Mouse (Mus musculus) intestine, embryonic 16.5 days (tissue): ENCODE results near the gene Snrpd2. TPM values are rescaled to one million over a fixed set of nuclear protein-coding genes. Genes with fewer than 3 reads are reported as not detected.
A peak's percentile ranks its signal among the peaks of the same experiment; 100 is the strongest.

ENCODE experiments used
- ATAC-seq: fragments of 200-750 bp; cut with Nextera tagmentation; 2 replicates; pipeline ENCODE4 v1.8.0; 2017; ENCODE audit warnings: moderate TSS enrichment, moderate library complexity
- H3K27ac ChIP-seq: fragments of 300-500 bp; sonication (generic); 2 replicates; pipeline ENCODE4 v1.5.1; 2014; ENCODE audit warnings: mild to moderate bottlenecking, low read length
- H3K27me3 ChIP-seq: fragments of 300-500 bp; sonication (generic); replicated peaks from 2 replicates; pipeline ENCODE4 v1.6.1; 2014; ENCODE audit warnings: low read length, control low read depth, mixed read lengths; ENCODE audit not compliant: control insufficient read depth, insufficient read depth
- H3K36me3 ChIP-seq: fragments of 300-500 bp; sonication (generic); 2 replicates; pipeline ENCODE4 v1.6.1; 2014; ENCODE audit warnings: low read length, control low read depth; ENCODE audit not compliant: control insufficient read depth, insufficient read depth
- H3K4me1 ChIP-seq: fragments of 300-500 bp; sonication (generic); 2 replicates; pipeline ENCODE4 v1.6.1; 2014; ENCODE audit warnings: low read length, control low read depth, mixed read lengths; ENCODE audit not compliant: control insufficient read depth, insufficient read depth
- H3K4me2 ChIP-seq: fragments of 300-500 bp; sonication (generic); 2 replicates; pipeline ENCODE4 v1.6.1; 2014; ENCODE audit warnings: low read depth, low read length, control low read depth
- H3K4me3 ChIP-seq: fragments of 300-500 bp; sonication (generic); 2 replicates; pipeline ENCODE4 v1.5.1; 2014; ENCODE audit warnings: mild to moderate bottlenecking, low read length
- H3K9ac ChIP-seq: fragments of 300-500 bp; sonication (generic); 2 replicates; pipeline ENCODE4 v1.6.1; 2014; ENCODE audit warnings: low read depth, low read length
- H3K9me3 ChIP-seq: fragments of 300-500 bp; sonication (generic); 2 replicates; pipeline ENCODE4 v1.6.1; 2016; ENCODE audit warnings: low read length, control low read depth; ENCODE audit not compliant: control insufficient read depth
- WGBS: fragments of 180-500 bp; shearing (Covaris S2); extraction: QIAGEN DNeasy Blood & Tissue Kit; methylation state at CpG from one replicate; pipeline ENCODE4 v1.1.7; 2014; 5-methylcytosine and 5-hydroxymethylcytosine counted together
- polyA plus RNA-seq: library from polyadenylated mRNA; unstranded; fragments of >200 nt; fragmentation: Nextera tagmentation; extraction: Ambion mirVana; gene quantifications from 2 replicates; pipeline ENCODE4 v1.2.1, GENCODE M21; 2015

Gene Snrpd2
- polyA plus RNA-seq, 1 experiment from 2014 or later = 132 TPM

DNA sequence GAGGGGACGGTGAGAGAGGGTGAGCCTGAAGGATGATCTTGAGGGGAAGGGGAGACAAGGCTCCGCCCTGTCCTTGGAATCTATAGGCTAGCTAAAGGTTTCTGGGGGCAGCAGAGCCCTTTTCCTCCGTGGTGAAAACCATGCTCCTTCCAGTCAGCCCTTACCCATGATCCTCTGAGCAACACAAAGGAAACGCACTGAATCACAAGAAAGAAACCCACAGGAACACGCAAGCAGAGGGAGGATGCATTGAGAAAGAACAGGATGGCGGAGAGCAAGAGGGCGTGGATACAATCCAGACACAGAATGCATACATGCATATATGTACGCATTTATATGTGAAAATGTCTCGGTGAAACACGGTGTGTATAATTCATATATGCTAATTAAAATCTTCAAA is 20.0 kb downstream of the Snrpd2 start:
- Histone ChIP-seq H3K4me3 (no peak overlapping the region), H3K9ac (no peak overlapping the region), H3K4me1 (peaks cover 28% of the 10 kb centered on the region), H3K27me3 (no peaks in the 10 kb centered on the region), H3K36me3 (no peaks in the 10 kb centered on the region), H3K4me2 (no peak overlapping the region), H3K9me3 (peaks cover 6% of the 10 kb centered on the region; the same call in 1 of the 2 replicates), H3K27ac (peak overlapping the region; percentile 73)
- ATAC-seq = no peak
- WGBS = 56% methylated on average over 10 of the region's 10 CpGs

DNA sequence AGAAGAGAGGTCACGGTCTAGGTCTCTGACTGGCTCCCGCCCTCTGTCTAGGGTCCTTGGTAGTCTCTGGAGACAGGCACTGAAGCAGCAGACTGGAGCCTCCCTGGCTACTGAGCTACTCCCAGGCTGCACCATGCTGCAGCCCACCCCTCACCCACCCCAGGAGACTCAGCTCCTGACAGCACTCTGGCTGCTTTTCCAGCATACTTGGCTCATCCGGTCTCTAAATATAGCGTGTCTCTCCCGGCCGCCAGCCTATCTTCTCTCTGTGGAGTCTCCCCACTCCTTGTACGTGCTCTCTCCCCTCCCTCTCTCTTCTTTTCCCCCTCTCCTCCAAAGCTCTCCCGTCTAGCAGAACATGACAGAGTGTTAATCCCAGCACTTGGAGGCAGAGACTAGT is 20.6 kb downstream of the Snrpd2 start:
- 43% methylated on average over 8 of the region's 8 CpGs for WGBS
- Histone ChIP-seq H3K4me2 (no peak overlapping the region), H3K4me1 (peaks cover 21% of the 10 kb centered on the region), H3K36me3 (no peaks in the 10 kb centered on the region), H3K9me3 (peaks cover 6% of the 10 kb centered on the region; the same call in 1 of the 2 replicates), H3K9ac (no peak overlapping the region), H3K4me3 (no peak overlapping the region), H3K27me3 (no peaks in the 10 kb centered on the region), H3K27ac (peak overlapping the region; percentile 73)
- peak; percentile 53 for ATAC-seq

- 49% methylated on average over 8 of the region's 8 CpGs for WGBS
- peaks cover 13% of the 10 kb centered on the region for H3K4me1 ChIP-seq
- H3K27me3 ChIP-seq = peaks cover 16% of the 10 kb centered on the region
- no peak overlapping the region for H3K4me2 ChIP-seq
- no peak overlapping the region; the same call in 1 of the 2 replicates for H3K27ac ChIP-seq
- no peak overlapping the region for H3K4me3 ChIP-seq
- H3K9ac ChIP-seq = no peak overlapping the region
- H3K9me3 ChIP-seq = peaks cover 6% of the 10 kb centered on the region; the same call in 1 of the 2 replicates
- H3K36me3 ChIP-seq = no peaks in the 10 kb centered on the region
- ATAC-seq = no peak
Observed at GRCm38 (mm10) chr7:19171831-19172230, 22.3 kb downstream of the Snrpd2 start.

GRCm38 (mm10) chr7:19172874-19173273 is 23.4 kb downstream of the Snrpd2 start:
- WGBS = 3% methylated on average over 17 of the region's 17 CpGs
- ATAC-seq = peak; percentile 43

DNA sequence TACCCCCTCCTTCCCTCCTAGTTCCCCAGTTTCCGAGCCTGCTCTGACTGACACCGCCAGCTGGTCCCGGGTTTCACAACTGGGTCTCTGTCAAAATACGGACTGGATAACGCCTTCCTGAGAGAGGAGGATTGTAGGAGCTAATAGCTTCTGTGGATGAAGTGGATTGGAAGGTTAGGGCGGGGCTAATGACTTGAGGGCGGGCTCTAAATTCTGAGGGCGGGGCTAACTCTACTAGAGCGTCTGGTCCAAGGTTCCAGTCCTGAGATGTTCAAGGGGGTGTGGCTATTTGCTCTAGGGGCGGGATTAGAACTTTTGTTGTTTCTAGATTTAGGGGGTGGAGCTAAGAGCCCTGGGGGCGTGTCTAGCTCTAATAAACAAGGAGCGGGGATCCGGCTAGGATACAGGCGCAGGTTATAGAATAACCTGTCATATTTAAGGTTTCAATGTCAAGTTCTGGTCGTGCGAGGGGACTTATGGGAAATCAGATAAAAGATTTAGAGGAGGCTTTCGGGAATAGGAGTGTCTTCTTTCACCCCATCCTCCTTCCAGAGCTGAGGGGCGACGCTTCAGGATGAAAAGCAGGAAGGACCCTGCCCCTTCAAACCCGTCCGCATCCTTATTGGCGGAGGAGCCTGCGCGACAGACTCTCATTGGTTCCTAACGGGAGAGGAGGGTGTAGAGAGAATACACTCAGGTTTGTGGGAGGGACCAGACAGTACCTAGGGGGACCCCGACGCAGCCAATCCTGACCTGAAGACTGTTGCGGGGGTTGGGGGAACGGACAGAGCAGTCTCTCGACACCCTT is 26.4 kb downstream of the Snrpd2 start, which contains the start of gene Eml2:
Gene Eml2 (plus strand): TSS at position 714 of the 808 bp plus-strand sequence.
- Histone ChIP-seq H3K4me3 (peak within 1 kb of the TSS; percentile 24), H3K36me3 (no peaks in the 10 kb centered on the region), H3K27ac (no peak within 1 kb of the TSS), H3K27me3 (peaks cover 50% of the 10 kb centered on the region), H3K4me1 (peaks cover 25% of the 10 kb centered on the region), H3K9me3 (no peaks in the 10 kb centered on the region), H3K9ac (0 out of 2 replicates have a peak within 1 kb of the TSS, but pooled peaks have one; percentile 48), H3K4me2 (peak within 1 kb of the TSS; percentile 12; the same call in 1 of the 2 replicates)
- ATAC-seq = peak; percentile 45
- 2% methylated on average over 30 of the region's 30 CpGs for WGBS

More at GRCm38 (mm10) chr7:19172874-19173273, 23.4 kb downstream of the Snrpd2 start:
- Histone ChIP-seq H3K27ac (no peak overlapping the region), H3K4me3 (peak overlapping the region; percentile 38), H3K27me3 (peaks cover 26% of the 10 kb centered on the region), H3K9ac (peak overlapping the region; percentile 58), H3K9me3 (no peaks in the 10 kb centered on the region), H3K4me1 (peaks cover 13% of the 10 kb centered on the region), H3K36me3 (no peaks in the 10 kb centered on the region), H3K4me2 (peak overlapping the region; percentile 50)

DNA sequence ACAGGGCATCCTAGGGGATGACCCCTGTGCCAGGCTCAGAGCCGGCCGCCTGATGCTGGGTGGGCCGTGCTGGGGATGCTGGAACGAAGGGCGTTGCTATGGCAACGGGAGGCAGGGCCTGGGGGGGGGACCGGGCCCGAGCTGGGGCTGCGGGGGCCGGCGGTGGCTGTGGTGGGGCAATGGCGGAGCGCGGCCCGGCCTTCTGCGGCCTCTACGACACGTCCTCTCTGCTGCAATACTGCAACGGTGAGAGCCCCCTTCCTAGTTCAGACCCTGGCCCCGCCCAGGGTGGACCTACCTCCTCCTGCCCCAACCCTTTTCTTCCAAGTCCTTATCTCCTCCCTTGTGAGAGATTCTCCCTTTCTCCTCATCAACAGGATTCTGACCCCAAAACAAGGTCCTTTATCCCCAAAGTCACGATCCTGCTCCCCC is 27.0 kb downstream of the Snrpd2 start:
- Histone ChIP-seq H3K4me2 (peak overlapping the region; percentile 12; the same call in 1 of the 2 replicates), H3K4me1 (peaks cover 29% of the 10 kb centered on the region), H3K9me3 (no peaks in the 10 kb centered on the region), H3K27ac (no peak overlapping the region), H3K4me3 (peak overlapping the region; percentile 24), H3K27me3 (peaks cover 50% of the 10 kb centered on the region), H3K36me3 (no peaks in the 10 kb centered on the region), H3K9ac (0 out of 2 replicates have a peak overlapping the region, but pooled peaks have one; percentile 48)
- ATAC-seq = no peak
- WGBS = 8% methylated on average over 21 of the region's 21 CpGs

DNA sequence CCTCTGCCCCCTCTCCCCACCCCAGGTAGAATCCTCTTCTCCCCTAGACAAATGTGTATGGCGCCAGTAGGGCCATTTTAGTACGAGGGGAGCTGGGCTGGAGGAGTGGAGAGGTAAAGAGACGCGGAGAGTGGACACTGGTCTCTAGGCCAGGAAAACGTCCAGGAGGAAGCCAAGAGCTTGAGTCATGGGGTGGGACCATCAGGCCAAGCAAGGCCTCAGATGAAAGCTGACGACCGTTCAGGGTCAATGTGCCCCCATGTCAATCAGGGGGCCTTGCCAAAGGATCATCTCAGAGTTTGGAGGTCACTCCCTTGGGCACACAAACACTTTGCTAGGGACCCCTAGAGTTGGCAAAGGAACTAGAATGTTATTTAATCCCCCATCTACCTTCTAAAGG is 27.7 kb downstream of the Snrpd2 start:
- Histone ChIP-seq H3K27ac (no peak overlapping the region), H3K27me3 (peaks cover 50% of the 10 kb centered on the region), H3K4me3 (no peak overlapping the region), H3K9me3 (no peaks in the 10 kb centered on the region), H3K36me3 (no peaks in the 10 kb centered on the region), H3K4me2 (no peak overlapping the region), H3K9ac (no peak overlapping the region), H3K4me1 (peaks cover 29% of the 10 kb centered on the region)
- no peak for ATAC-seq
- WGBS = 73% methylated on average over 7 of the region's 7 CpGs

DNA sequence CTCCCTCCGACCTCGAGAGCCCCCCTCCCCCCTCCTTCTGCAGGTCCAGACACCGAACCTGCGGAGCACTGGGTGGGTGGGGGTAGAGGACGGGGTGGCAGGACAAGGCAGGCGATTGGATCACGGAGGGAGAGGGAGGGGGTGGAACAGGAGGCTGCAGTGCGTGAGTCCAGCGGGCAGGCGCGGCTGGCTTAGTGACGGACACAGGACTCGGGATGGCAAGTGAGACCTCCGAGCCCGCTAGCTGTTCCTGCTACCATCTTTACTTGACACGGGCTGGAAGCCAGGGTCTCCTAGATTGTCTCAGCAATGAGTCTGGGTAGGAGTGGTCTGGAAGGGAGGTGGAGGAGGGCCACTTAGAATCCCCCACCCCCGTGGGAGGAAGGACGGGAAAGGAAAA is 28.5 kb downstream of the Snrpd2 start:
- Histone ChIP-seq H3K27me3 (peaks cover 50% of the 10 kb centered on the region), H3K9ac (no peak overlapping the region), H3K4me1 (peaks cover 22% of the 10 kb centered on the region), H3K4me3 (no peak overlapping the region), H3K36me3 (no peaks in the 10 kb centered on the region), H3K4me2 (no peak overlapping the region), H3K27ac (no peak overlapping the region), H3K9me3 (no peaks in the 10 kb centered on the region)
- WGBS = 13% methylated on average over 15 of the region's 18 CpGs
- ATAC-seq = no peak

GRCm38 (mm10) chr7:19178443-19179092 is 29.0 kb downstream of the Snrpd2 start:
- peaks cover 21% of the 10 kb centered on the region for H3K4me1 ChIP-seq
- ATAC-seq = no peak
- peaks cover 50% of the 10 kb centered on the region for H3K27me3 ChIP-seq
- no peak overlapping the region for H3K9ac ChIP-seq
- no peaks in the 10 kb centered on the region for H3K36me3 ChIP-seq
- H3K4me2 ChIP-seq = peak overlapping the region; percentile 38
- H3K27ac ChIP-seq = no peak overlapping the region
- WGBS = 7% methylated on average over 27 of the region's 27 CpGs
- H3K9me3 ChIP-seq = no peaks in the 10 kb centered on the region
- H3K4me3 ChIP-seq = peak overlapping the region; percentile 12; the same call in 1 of the 2 replicates
